Mouse (Mus musculus): ENCODE data around the gene Il1b. TPM values are rescaled to one million over a fixed set of nuclear protein-coding genes. Genes with fewer than 3 reads are reported as not detected.

Gene Il1b
- total and polyA plus RNA-seq, 3 experiments, result 0.12 to 0.26 TPM; not detected in 1

DNA sequence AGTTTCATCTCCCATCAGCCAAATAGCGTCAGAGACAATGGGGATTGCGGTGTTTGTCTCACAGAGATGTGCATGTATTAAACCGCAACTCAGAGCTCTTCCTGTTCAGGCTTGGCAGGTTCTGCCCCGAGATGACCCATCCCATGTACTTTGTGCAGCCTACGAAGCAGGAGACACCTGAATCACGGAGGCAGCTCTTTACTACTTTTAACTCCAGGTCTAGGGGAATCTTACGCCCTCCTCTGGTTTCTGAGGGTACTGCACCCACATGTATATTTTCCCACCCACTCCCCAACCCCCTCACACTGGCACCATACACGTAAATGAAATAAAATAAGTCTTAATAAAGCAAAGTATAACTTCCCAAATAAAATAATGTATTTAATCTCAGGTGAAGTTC lies 35.6 kb upstream of the Il1b start:
- Histone ChIP-seq H3K9ac (ENCODE audit: control insufficient read depth, low read depth, low read length, poor library complexity, severe bottlenecking) (no peak overlapping the region), H3K79me2 (ENCODE audit: control insufficient read depth, insufficient read depth, low read length, poor library complexity) (no peaks in the 10 kb centered on the region), H3K36me3 (ENCODE audit: control insufficient read depth in 1 of 2, insufficient read depth in 2 of 2, low read length in 2 of 2) (peaks cover 0 to 10% of the 10 kb centered on the region in 2 experiments; a peak in 2 of 4 replicates), H3K27ac (ENCODE audit: control insufficient read depth, low read depth, low read length) (no peak overlapping the region), H3K27me3 (ENCODE audit: control insufficient read depth in 1 of 2, insufficient read depth in 2 of 2, low read length in 2 of 2) (no peaks in the 10 kb centered on the region), H3K9me3 (replicated peaks; ENCODE audit: insufficient read depth, low read length) (no peaks in the 10 kb centered on the region), H3K4me1 (ENCODE audit: control insufficient read depth in 1 of 2, insufficient read depth in 2 of 2, low read length in 2 of 2) (peaks cover 0 to 8% of the 10 kb centered on the region in 2 experiments; a peak in 2 of 4 replicates), H3K4me3 (ENCODE audit: control insufficient read depth in 1 of 2, insufficient read depth in 1 of 2, low read depth in 2 of 2, low read length in 2 of 2) (no peak overlapping the region)
- TF ChIP-seq EP300 (IDR thresholded peaks at IDR 0.05; ENCODE audit: low read depth in 1 of 2, low read length in 2 of 2) (no peak), SMC3 (IDR thresholded peaks at IDR 0.05; ENCODE audit: low read depth, low read length) (0 out of 2 replicates have a peak, but pooled peaks have one; percentile 11), BHLHE40 (IDR thresholded peaks at IDR 0.05; ENCODE audit: borderline replicate concordance, low read depth, low read length) (no peak), CTCF (IDR thresholded peaks at IDR 0.05 in 2 of 3, conservative IDR thresholded peaks at IDR 0.05 in 1 of 3; ENCODE audit: control insufficient read depth in 1 of 3, insufficient read depth in 1 of 3, low read depth in 2 of 3, low read length in 3 of 3, poor library complexity in 1 of 3, severe bottlenecking in 1 of 3) (peak; percentile 1 to 64 (median 35); a peak in 3 of 6 replicates)
- no peak for DNase-seq (ENCODE audit: low read depth, low spot score)

DNA sequence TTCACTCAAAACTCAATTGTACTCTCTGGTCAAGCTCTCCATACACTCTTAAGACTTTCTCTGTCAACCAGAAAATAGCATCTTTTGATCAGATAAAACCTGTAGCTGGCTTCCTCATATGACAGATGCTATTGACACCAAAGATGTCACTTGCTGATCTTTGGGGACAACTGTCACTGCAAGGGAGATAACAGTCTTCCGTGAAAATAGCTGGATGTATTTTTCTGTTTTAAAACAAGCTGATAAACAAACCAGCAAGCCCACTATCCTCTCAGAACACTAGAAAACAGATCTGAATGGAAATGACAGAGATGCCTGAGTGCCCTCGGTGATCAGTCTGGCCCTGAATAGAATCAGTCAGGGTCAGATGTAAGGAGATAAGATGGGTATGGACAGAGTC lies 32.8 kb upstream of the Il1b start:
- Histone ChIP-seq H3K9me3 (replicated peaks; ENCODE audit: insufficient read depth, low read length) (no peaks in the 10 kb centered on the region), H3K4me3 (ENCODE audit: control insufficient read depth in 1 of 2, insufficient read depth in 1 of 2, low read depth in 2 of 2, low read length in 2 of 2) (no peak overlapping the region), H3K79me2 (ENCODE audit: control insufficient read depth, insufficient read depth, low read length, poor library complexity) (no peaks in the 10 kb centered on the region), H3K4me1 (ENCODE audit: control insufficient read depth in 1 of 2, insufficient read depth in 2 of 2, low read length in 2 of 2) (peaks cover 0 to 9% of the 10 kb centered on the region in 2 experiments; a peak in 2 of 4 replicates), H3K27me3 (ENCODE audit: control insufficient read depth in 1 of 2, insufficient read depth in 2 of 2, low read length in 2 of 2) (no peaks in the 10 kb centered on the region), H3K9ac (ENCODE audit: control insufficient read depth, low read depth, low read length, poor library complexity, severe bottlenecking) (no peak overlapping the region), H3K36me3 (ENCODE audit: control insufficient read depth in 1 of 2, insufficient read depth in 2 of 2, low read length in 2 of 2) (peaks cover 0 to 5% of the 10 kb centered on the region in 2 experiments; a peak in 1 of 4 replicates), H3K27ac (ENCODE audit: control insufficient read depth, low read depth, low read length) (no peak overlapping the region)
- DNase-seq (ENCODE audit: low read depth, low spot score), result no peak
- TF ChIP-seq MXI1 (IDR thresholded peaks at IDR 0.05; ENCODE audit: low read depth, low read length) (no peak), EP300 (IDR thresholded peaks at IDR 0.05; ENCODE audit: low read depth in 1 of 2, low read length in 2 of 2) (peak in 1 of 2 experiments; percentile 6; a peak in 1 of 4 replicates)

DNA sequence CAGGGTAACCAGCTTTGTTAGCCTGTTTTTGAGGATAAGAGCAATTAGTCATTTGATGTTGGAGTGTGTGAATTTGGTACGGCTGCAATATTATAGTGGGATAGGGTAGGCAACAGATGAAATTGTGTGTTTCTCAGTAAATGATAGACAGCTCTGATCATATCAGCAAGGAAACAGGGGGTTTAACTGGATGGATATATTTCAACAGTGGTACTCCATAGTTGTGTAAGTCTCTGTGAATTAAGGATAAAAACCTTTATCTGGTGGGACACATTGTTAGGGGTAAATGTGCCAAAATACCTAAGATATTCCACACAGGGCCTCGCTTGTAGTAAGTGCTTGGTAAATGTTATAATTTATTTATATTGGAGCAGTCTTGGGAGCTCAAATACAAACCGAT lies 31.4 kb upstream of the Il1b start:
- H3K36me3 ChIP-seq (ENCODE audit: control insufficient read depth in 1 of 2, insufficient read depth in 2 of 2, low read length in 2 of 2), result peaks cover 0 to 3% of the 10 kb centered on the region in 2 experiments; a peak in 1 of 4 replicates
- H3K4me1 ChIP-seq (ENCODE audit: control insufficient read depth in 1 of 2, insufficient read depth in 2 of 2, low read length in 2 of 2), result peaks cover 0 to 9% of the 10 kb centered on the region in 2 experiments; a peak in 2 of 4 replicates
- DNase-seq (ENCODE audit: low read depth, low spot score), result peak; percentile 17
- no peaks in the 10 kb centered on the region for H3K79me2 ChIP-seq (ENCODE audit: control insufficient read depth, insufficient read depth, low read length, poor library complexity)
- H3K9ac ChIP-seq (ENCODE audit: control insufficient read depth, low read depth, low read length, poor library complexity, severe bottlenecking), result no peak overlapping the region
- H3K27ac ChIP-seq (ENCODE audit: control insufficient read depth, low read depth, low read length), result no peak overlapping the region
- TF ChIP-seq POLR2AphosphoS2 (IDR thresholded peaks at IDR 0.05; ENCODE audit: low read length), result no peak
- TF ChIP-seq SIN3A (IDR thresholded peaks at IDR 0.05; ENCODE audit: low read length), result no peak
- no peak for TF ChIP-seq SMC3 (IDR thresholded peaks at IDR 0.05; ENCODE audit: low read depth, low read length)
- no peak for TF ChIP-seq RCOR1 (IDR thresholded peaks at IDR 0.05; ENCODE audit: low read depth, low read length)
- no peaks in the 10 kb centered on the region; a peak in 1 of 4 replicates for H3K27me3 ChIP-seq (ENCODE audit: control insufficient read depth in 1 of 2, insufficient read depth in 2 of 2, low read length in 2 of 2)
- H3K4me3 ChIP-seq (ENCODE audit: control insufficient read depth in 1 of 2, insufficient read depth in 1 of 2, low read depth in 2 of 2, low read length in 2 of 2), result no peak overlapping the region
- no peaks in the 10 kb centered on the region for H3K9me3 ChIP-seq (replicated peaks; ENCODE audit: insufficient read depth, low read length)

DNA sequence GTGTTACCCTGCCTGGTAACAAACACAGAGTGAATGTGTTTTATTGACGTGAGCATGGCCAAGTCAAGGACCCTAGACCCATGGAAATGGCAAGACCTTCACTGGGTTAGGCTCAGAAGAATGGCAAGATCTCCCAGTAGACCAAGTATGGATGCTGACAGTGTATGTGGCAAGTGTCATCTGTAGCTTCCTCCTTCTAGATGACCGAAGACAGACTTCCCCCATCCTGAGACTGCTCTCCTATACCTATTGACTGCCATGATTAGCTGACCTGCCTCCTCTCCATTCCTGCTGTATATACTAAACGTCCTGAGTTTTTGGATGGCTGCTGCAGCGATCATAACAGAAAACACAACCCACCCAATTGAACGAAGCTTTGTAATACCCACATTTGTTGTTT lies 30.9 kb upstream of the Il1b start:
- Histone ChIP-seq H3K4me1 (ENCODE audit: control insufficient read depth in 1 of 2, insufficient read depth in 2 of 2, low read length in 2 of 2) (peaks cover 0 to 9% of the 10 kb centered on the region in 2 experiments; a peak in 2 of 4 replicates), H3K36me3 (ENCODE audit: control insufficient read depth in 1 of 2, insufficient read depth in 2 of 2, low read length in 2 of 2) (peaks cover 0 to 3% of the 10 kb centered on the region in 2 experiments; a peak in 1 of 4 replicates), H3K9ac (ENCODE audit: control insufficient read depth, low read depth, low read length, poor library complexity, severe bottlenecking) (no peak overlapping the region), H3K4me3 (ENCODE audit: control insufficient read depth in 1 of 2, insufficient read depth in 1 of 2, low read depth in 2 of 2, low read length in 2 of 2) (no peak overlapping the region), H3K79me2 (ENCODE audit: control insufficient read depth, insufficient read depth, low read length, poor library complexity) (no peaks in the 10 kb centered on the region), H3K27ac (ENCODE audit: control insufficient read depth, low read depth, low read length) (no peak overlapping the region), H3K27me3 (ENCODE audit: control insufficient read depth in 1 of 2, insufficient read depth in 2 of 2, low read length in 2 of 2) (no peaks in the 10 kb centered on the region; a peak in 1 of 4 replicates), H3K9me3 (replicated peaks; ENCODE audit: insufficient read depth, low read length) (no peaks in the 10 kb centered on the region)
- TF ChIP-seq NELFE (IDR thresholded peaks at IDR 0.05; ENCODE audit: low read depth, low read length) (no peak), BHLHE40 (IDR thresholded peaks at IDR 0.05; ENCODE audit: borderline replicate concordance, low read depth, low read length) (no peak), MAFK (IDR thresholded peaks at IDR 0.05; ENCODE audit: borderline replicate concordance, low read depth, low read length) (no peak), ZC3H11A (IDR thresholded peaks at IDR 0.05; ENCODE audit: low read depth, low read length) (no peak), GATA1 (IDR thresholded peaks at IDR 0.05; ENCODE audit: low read depth, low read length) (no peak), RAD21 (IDR thresholded peaks at IDR 0.05; ENCODE audit: low read depth, low read length) (no peak), CTCF (IDR thresholded peaks at IDR 0.05 in 2 of 3, conservative IDR thresholded peaks at IDR 0.05 in 1 of 3; ENCODE audit: control insufficient read depth in 1 of 3, insufficient read depth in 1 of 3, low read depth in 2 of 3, low read length in 3 of 3, poor library complexity in 1 of 3, severe bottlenecking in 1 of 3) (no peak), ZNF384 (IDR thresholded peaks at IDR 0.05; ENCODE audit: low read depth, low read length) (no peak), TBP (IDR thresholded peaks at IDR 0.05; ENCODE audit: low read depth, low read length) (no peak), ZKSCAN1 (IDR thresholded peaks at IDR 0.05; ENCODE audit: low read depth, low read length) (no peak), POLR2AphosphoS2 (IDR thresholded peaks at IDR 0.05; ENCODE audit: low read length) (no peak), CHD2 (IDR thresholded peaks at IDR 0.05; ENCODE audit: low read length) (no peak), EP300 (IDR thresholded peaks at IDR 0.05; ENCODE audit: low read depth in 1 of 2, low read length in 2 of 2) (no peak), SIN3A (IDR thresholded peaks at IDR 0.05; ENCODE audit: low read length) (no peak), USF1 (IDR thresholded peaks at IDR 0.05; ENCODE audit: low read depth, low read length) (no peak)
- no peak for DNase-seq (ENCODE audit: low read depth, low spot score)

Measured in MEL (cell line).